Mouse (Mus musculus) monocyte, adult 5-6 weeks (primary cell): Measurements from ENCODE around the gene Nmt1. TPM values are rescaled to one million over a fixed set of nuclear protein-coding genes. Genes with fewer than 3 reads are reported as not detected.

Experiments
- ATAC-seq: fragments of 153-309, 156-312 bp; replicated peaks from 2 replicates; pipeline ENCODE4 v1.8.0; 2017; ENCODE audit warnings: mild to moderate bottlenecking; ENCODE audit not compliant: low TSS enrichment, insufficient number of reproducible peaks, severe bottlenecking, poor library complexity, low FRiP score
- total RNA-seq: library from RNA; stranded (forward); fragments of 200-1000, 200-491, 200-594 nt; gene quantifications from 3 replicates; pipeline ENCODE4 v1.2.3, GENCODE M21; 2017

Gene Nmt1
- total RNA-seq, result 54.9 to 60.7 TPM (median 55.9 TPM) in 3 replicates

DNA sequence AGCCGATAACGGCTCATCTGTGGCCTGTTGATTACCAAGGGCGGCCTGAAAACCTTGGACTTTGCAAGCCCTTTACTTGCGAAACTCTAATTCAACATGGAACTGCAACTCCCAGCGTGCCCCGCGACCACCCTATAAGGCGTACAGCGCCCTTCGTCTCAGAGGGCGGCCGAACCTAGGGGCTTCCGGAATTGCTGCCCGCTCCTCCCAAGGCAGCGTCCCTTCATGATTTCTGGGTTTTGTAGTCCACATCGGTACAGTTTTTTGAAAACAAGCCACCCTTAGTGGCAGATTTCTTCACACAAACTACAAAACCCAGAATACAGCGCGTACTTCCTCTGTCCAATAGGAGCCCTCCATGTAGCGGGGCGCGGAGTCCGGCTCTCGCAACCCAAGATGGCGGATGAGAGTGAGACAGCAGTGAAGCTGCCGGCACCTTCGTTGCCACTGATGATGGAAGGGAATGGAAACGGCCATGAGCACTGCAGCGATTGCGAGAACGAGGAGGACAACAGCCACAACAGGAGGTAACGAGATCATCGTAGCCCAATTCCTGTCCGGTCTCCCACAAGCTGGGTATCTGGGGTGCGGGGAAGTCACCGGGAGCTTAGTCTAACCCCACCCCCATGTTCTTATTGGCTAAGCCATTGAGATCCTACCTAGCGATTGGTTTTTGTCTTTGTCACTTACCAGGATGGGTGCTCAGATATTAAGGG lies at the start of gene Nmt1, which contains the start of gene Dcakd:
Gene Nmt1 (plus strand): TSS at position 15 of the 716 bp plus-strand sequence.
Gene Dcakd (minus strand): TSS at position 158 of the 716 bp plus-strand sequence.
- peak; percentile 85 for ATAC-seq

GRCm38 (mm10) chr11:102981151-102981890 lies 46.7 kb upstream of the Nmt1 start:
- no peak for ATAC-seq

- ATAC-seq, result no peak
Measured at GRCm38 (mm10) chr11:102984086-102984485, 43.9 kb upstream of the Nmt1 start.

GRCm38 (mm10) chr11:102984615-102985014 lies 43.4 kb upstream of the Nmt1 start:
- no peak for ATAC-seq

GRCm38 (mm10) chr11:102985160-102985559 lies 42.8 kb upstream of the Nmt1 start:
- no peak for ATAC-seq

- no peak for ATAC-seq
Measured at GRCm38 (mm10) chr11:102989641-102990151, 38.3 kb upstream of the Nmt1 start.

DNA sequence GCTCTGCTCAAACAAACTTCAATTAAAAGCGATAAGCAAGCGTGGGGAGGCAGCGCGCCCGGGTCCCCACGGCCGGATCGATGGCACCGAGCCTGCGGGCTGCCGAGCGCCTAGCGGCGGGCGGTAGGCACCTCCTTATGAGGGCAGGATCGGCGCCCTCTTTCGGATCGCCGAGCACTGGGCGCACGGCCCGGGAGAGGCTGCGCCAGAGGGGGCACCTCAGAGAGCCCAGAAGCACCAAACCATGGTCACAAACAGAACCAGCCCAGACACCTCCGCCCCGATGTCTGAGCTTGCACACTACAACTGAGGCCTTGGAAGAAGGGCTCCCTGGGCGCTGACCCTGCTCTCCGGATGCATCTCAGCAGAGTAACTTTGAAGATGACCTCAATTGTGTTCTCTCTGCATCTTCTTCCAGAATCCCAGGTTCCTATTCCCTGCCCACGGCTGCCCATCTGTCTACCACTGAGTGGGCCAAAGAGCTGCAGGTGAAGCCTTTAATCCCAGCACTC lies 37.8 kb upstream of the Nmt1 start:
- ATAC-seq, result no peak

GRCm38 (mm10) chr11:102991681-102992080 lies 36.3 kb upstream of the Nmt1 start:
- no peak for ATAC-seq

GRCm38 (mm10) chr11:102992940-102993339 lies 35.0 kb upstream of the Nmt1 start:
- peak; percentile 84 for ATAC-seq

GRCm38 (mm10) chr11:102993420-102994029 lies 34.5 kb upstream of the Nmt1 start:
- ATAC-seq, result no peak

- ATAC-seq, result no peak
Measured at GRCm38 (mm10) chr11:102994952-102995351, 33.0 kb upstream of the Nmt1 start.

GRCm38 (mm10) chr11:102996385-102996784 lies 31.6 kb upstream of the Nmt1 start:
- ATAC-seq, result no peak

GRCm38 (mm10) chr11:102996991-102997770 lies 30.8 kb upstream of the Nmt1 start:
- no peak for ATAC-seq

GRCm38 (mm10) chr11:102998254-102998576 lies 29.8 kb upstream of the Nmt1 start:
- ATAC-seq, result no peak

DNA sequence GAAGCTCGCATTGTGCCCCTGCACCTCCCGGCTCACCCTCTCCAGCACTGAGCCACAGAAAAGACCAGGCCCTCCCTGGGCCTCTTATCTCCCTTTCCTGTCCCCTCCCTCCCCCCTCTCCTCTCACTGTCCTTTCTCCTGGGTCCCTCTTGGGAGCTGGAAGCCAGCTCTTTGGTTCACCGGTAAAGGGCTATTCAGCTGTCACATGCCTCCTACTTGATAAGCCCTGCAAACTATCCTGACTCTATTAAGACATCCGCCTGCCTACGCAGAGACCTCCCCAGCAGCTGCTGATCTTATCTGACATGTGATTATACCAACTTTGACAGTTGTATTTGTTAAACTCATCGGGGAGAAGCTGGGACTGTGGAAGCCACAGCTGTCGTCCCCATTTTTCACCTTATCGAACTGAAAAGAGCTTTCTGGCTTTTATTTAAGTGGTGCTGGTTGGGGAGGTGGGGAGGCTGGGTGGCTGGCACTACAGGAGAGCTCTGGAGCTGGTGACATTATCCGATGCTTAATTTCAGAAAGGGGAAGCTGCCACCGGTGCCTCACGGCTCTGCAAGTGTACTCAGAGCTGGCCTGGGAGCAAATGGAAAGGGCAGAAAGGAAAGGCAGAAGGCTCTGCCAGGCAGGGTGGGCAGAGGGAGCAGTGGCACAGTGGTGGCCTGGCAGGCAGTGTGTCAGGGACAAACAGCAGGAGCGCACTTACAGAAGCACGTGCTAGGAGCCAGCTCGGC lies 29.2 kb upstream of the Nmt1 start:
- ATAC-seq, result no peak

DNA sequence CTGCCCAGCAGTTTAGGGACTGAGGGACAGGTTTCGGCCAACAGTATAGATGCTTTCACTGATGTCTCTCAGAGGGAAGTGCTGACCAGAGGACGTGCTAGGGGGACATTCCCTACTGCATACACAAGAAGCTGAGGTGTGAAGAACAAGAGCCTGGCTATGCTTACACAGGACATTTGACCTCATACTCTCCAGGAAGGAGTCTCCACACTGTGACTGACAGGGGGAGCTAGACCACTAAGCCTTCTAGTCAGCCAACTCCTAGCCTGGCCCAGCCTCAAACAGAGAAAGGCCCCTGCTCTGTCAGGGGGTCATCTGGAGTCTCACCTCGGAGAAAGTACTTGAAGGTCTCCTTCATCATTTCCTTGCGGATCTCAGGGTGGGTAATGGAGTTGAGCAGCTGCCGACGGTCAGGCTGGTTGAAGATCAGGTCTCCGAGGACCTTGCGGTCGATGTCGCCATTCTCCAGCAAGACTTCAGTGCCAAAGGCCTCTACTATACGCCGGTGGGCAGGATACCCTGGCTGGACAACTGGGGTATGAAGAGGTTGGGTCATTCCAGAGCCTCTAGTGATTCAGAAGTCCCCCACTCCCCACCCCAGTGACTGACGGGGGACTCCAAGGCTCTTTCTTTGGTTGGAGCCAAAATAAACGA lies 28.5 kb upstream of the Nmt1 start:
- ATAC-seq, result no peak

DNA sequence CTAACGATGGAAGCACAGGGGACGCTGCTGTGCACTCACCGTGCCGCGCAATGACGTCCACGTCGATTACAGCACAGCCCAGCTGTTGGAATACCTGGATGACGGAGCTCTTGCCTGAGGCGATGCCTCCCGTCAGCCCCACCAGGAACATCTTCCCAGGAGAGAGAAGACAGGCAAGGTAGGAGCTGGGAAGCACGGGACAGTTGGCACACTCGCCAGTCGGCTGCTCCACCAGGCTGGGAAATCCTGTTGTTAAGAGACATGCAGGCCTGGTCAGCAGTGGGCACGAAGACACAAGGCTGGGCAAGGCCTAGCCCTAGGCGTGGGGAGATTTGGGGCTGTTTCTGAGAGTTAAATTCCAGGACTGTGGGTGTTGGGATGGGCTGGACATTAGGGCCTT lies 27.9 kb upstream of the Nmt1 start:
- ATAC-seq, result no peak

DNA sequence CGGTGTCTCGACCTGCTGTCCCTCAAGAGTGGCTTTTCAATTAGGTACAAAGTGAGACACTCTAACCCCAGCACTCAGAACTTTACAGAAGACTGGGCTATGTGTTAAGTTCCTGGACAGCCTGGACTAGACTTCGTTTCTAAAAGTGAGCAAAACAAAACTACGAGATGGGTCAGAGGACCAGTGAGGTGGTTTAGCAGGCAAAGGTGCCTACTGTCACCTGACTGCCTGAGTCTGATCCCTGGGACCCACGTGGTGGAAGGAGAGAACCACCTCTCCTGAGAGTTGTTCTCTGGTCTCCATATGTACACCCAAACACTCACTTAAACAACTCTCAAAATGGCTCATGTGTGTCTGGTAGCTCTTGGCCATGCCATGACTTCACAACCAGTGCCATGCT lies 26.9 kb upstream of the Nmt1 start:
- no peak for ATAC-seq
